Mouse (Mus musculus) monocyte, adult 5-6 weeks (primary cell): ENCODE measurements around the gene Pitpnm2. TPM values are rescaled to one million over a fixed set of nuclear protein-coding genes. Genes with fewer than 3 reads are reported as not detected.
A peak's percentile ranks its signal among the peaks of the same experiment; 100 is the strongest.

ENCODE experiments used
- ATAC-seq: fragments of 153-309, 156-312 bp; replicated peaks from 2 replicates; pipeline ENCODE4 v1.8.0; 2017; ENCODE audit warnings: mild to moderate bottlenecking; ENCODE audit not compliant: low TSS enrichment, insufficient number of reproducible peaks, severe bottlenecking, poor library complexity, low FRiP score
- total RNA-seq: library from RNA; stranded (forward); fragments of 200-1000, 200-491, 200-594 nt; gene quantifications from 3 replicates; pipeline ENCODE4 v1.2.3, GENCODE M21; 2017

Pitpnm2 gene
- total RNA-seq, 1 experiment from 2014 or later, result 1.1 TPM

- no peak for ATAC-seq
Observed at GRCm38 (mm10) chr5:124086876-124087275, 162.7 kb downstream of the Pitpnm2 start.

- no peak for ATAC-seq
Observed at GRCm38 (mm10) chr5:124085513-124085912, 164.0 kb downstream of the Pitpnm2 start.

- peak; percentile 77 for ATAC-seq
Observed at GRCm38 (mm10) chr5:124084588-124085173, 164.9 kb downstream of the Pitpnm2 start.

DNA sequence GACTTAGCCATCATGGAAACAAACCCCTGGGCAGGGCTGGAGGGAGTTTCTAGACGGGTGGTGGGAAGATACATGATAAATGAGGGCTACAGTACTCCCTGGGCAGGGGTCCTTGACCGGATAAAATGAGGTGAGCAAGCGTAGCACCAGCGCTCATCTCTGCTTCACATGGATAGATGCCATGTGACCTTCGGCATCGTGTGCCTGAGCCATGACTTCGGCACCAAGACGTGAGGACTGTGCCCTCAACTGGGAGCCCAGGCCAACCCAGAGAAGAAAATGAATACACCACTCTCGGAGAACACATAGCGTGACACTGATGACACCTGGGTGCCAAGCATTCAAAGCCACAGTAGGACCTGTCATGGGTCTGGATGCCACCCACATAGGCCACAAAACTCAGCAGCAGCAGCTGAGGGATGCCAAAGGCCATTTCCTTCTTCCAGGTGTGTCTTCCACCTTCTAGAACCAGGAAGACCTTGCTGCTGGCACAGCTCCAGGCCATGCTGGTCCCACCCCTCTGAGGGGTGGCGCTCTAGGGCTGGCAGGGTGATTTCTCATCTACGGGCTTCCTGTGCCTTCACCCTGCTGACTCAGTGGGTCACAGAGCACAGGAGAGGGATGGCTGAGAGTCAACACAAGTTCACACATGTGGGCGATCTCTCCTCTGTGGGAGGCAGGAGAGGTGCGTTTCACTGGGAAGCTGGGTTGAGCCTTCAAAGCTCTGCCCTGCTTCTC, 165.5 kb downstream of the Pitpnm2 start:
- no peak for ATAC-seq

DNA sequence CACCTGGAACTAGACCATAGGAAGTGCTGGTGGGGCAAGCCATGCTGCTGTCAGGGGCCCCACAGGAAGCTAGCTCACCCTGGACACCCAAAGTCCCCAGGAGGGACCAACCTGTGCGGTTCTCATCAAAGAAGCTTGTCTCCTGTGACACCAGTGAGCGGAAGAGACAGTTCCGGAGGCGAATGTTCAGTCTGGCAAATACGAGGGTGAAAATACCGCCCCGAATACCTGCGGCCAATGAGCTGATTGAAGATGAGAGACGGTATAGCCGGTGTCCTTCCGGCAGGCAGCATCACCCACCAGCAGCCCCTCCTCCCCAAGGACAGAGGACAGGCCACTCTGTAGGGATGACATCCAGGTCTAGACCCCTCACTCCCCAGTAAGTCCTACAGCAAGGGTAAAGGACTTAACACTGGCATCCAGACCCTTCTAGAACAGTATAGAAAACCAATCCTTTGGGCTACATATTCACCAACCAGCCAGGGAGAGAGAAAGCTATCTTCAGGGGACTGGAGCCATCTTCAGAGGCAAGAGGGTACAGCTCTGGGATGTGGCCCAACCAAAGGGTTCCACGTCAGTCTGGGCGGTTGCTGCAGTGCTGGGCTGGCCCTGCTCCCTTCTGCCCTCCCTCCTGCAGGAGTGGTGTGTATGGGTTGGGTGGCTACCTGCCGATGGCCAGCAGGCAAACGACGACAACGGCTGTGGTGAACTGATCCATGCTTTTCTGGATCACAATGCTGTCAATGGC, 166.4 kb downstream of the Pitpnm2 start:
- no peak for ATAC-seq

- no peak for ATAC-seq
Observed at GRCm38 (mm10) chr5:124082447-124082846, 167.1 kb downstream of the Pitpnm2 start.

- ATAC-seq, result no peak
Observed at GRCm38 (mm10) chr5:124079880-124080279, 169.7 kb downstream of the Pitpnm2 start.

DNA sequence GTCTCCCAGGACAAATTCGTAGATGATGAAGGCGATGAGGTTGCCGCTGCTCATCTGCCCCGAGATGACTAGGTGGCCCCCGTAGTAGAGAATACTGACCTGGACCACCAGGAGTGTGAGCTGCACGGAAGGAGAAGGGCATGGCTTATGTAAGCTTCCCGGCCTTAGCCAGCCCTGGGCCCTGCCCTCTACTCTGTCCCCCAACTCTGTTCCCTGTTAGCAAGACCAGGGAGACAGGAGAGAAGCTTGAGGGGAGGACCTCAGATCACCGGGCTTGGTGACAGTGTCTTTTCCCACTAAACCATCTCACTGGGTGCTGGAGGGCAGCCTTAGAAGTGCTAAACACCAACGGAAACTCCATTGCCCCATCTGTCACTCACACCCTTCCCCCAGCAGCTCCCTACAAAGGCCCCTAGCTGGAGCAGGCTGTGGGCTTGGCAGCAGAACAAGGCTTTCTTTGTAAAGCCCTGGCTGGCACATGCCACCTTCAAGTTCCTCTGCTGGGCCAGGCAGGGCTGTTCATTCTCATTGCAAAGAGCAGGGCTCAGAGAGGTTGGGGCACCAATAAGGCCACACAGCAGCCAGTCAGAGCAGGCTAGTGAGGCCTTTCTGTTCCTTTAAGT, 170.7 kb downstream of the Pitpnm2 start:
- ATAC-seq, result no peak

- no peak for ATAC-seq
Observed at GRCm38 (mm10) chr5:124077856-124078460, 171.6 kb downstream of the Pitpnm2 start.

- ATAC-seq, result no peak
Observed at GRCm38 (mm10) chr5:124077241-124077640, 172.3 kb downstream of the Pitpnm2 start.

DNA sequence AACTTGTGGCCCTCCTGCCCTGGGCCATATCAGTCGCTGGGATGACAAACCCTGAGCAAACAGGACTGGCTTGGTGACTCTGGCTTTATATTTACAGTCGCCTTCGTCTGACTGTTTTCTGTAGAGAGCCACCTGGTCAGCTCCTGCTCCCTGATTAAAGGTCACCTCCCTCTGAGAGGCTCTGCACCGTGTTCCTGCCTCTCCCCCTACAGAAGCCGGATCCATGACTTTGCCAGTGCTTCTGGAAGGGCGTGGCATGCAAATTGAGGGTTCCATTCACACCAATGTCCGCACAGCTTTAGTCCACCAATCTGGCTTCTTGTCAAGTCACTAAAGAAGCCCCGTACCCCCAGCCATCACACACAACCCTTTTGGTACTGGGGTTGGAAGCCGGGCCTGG, 173.0 kb downstream of the Pitpnm2 start:
- ATAC-seq, result no peak

DNA sequence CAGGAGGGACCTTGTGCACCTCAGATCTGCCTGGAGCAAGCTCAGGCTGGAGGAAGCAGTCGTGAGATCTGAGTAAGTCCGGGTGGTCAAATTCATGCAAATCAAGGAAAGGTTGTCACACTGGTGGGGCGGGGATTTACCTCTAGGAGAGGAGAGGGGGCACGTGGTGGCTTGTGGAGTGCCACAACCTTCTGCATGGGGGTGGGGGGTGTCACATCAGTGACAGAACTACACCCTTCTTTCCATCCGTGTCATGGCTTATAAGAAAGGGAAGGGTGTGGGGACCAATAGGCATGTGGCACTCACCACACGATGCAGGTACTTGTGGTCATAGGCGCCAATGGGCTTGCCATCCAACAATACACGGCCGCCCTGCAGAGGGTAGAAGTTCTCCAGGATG, 173.8 kb downstream of the Pitpnm2 start:
- peak; percentile 44 for ATAC-seq

DNA sequence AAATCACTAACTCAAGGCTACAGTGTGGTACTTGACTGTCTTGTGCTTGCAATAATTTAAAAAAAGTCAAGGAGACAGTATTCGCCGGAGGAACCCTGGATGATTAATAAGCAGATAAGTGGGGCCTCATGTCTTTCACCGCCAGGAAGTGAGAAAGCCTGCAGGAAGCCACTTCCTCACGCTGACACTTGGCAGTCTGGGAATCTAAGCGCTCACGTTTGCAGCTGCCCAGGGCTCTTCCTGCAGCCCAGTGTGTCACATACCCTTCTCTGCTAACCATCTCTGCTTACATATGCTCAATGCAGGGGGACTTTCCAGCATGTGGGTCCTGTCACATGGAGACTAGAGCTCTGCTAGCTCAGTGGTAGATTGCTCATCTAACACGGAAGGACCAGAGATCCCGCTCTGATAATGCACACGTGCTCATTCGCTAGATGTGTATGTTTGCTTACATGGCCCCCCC, 174.7 kb downstream of the Pitpnm2 start:
- ATAC-seq, result 0 out of 2 replicates have a peak, but pooled peaks have one; percentile 23

GRCm38 (mm10) chr5:124073682-124074081, 175.9 kb downstream of the Pitpnm2 start:
- ATAC-seq, result no peak

DNA sequence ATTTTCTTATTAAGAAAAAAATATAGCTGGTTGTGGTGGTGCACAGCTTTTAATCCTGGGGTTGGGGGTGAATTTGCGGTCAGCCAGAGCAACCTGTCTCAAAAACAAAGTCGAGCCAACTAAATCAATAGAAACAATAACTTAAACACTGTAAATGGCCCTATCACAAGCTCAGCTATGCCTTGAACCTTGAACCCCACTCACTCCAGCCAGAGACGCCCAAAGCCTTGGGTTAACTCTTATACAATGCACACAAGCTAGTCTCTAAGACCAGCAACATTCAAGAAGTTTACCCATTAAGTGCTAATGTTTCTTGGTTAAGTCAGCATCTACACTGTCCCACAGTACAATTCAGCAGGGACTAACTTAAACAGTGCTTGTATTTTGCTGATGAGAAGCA, 179.9 kb downstream of the Pitpnm2 start:
- ATAC-seq, result no peak
